Mouse (Mus musculus) Muller cell, postnatal 12 days (primary cell): ENCODE measurements around the gene Uggt2.

ENCODE experiments used
- DNase-seq: peaks from one replicate; pipeline ENCODE4 v3.0.0-alpha.2; 2015; ENCODE audit errors: inconsistent ontology term

The Uggt2 gene

DNA sequence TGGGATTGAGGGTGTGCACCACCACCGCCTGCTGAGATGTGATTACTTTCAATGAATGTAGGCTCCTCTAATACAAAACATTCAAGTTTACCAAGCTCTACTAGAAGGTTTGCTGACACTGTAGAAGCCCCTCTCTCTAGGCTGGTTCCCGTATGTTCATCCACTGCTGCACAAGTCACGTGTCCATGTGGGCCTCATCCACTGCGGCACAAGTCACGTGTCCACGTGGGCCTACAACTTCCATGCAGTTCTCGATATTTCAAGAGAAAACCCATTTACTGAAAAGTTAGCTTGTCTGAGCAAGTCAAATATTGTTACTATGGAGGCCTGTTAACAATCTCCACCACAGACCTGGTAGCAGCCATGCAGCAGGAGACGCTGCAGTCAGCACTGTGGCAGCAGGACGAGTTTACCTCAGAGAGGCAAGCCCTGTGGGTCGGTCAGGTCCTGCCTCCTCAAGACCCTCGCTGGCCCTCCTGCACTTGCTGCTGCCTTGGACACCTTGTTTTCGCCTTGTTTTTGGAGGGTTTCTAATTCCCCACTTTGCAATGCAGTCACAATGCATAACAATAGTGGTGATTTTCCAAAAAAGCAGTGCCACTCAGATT lies 62.0 kb downstream of the Uggt2 start:
- no peak for DNase-seq

- peak; percentile 76 for DNase-seq
These were observed 71.5 kb downstream of the Uggt2 start for GRCm38 (mm10) chr14:119027675-119028253.

- peak; percentile 31 for DNase-seq
These were observed 72.1 kb downstream of the Uggt2 start for GRCm38 (mm10) chr14:119027130-119027529.

DNA sequence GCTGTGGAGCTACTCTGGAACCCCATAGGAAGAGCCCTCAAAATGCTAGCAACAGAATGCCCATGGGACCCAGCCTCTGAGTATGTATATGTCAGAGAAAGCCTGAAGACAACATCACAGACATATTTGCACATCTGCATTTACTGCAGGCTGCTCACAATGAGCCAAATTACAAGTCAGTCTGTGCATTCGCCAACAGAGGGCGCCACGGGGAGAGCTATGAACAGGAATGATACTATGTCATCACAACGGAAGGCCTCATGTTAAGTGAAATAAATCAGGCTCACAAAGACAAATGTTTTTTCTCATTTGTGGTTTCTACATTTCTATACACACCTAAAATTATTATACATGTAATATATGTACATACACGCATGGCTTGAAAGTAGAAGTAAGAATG lies 73.3 kb downstream of the Uggt2 start:
- DNase-seq = peak; percentile 23

DNA sequence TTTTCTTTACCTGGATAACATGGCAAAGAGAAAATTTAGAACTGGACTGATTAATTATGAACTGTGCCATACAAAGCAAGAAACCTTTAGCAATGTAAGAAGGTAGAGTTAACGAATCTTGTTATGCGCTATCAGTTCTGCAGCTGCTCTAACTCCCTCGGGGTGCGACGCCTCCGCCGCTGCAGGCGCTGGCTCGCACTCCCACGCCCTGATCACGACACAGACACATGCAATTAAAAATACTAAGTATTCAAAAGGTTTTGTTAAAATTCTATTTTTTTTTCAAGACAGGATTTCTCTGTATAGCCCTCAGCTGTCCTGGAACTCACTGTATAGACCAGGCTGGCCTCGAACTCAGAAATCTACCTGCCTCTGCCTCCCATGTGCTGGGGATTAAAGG lies 85.7 kb downstream of the Uggt2 start:
- DNase-seq = no peak

GRCm38 (mm10) chr14:119012607-119013431 lies 86.4 kb downstream of the Uggt2 start:
- DNase-seq = peak; percentile 11

DNA sequence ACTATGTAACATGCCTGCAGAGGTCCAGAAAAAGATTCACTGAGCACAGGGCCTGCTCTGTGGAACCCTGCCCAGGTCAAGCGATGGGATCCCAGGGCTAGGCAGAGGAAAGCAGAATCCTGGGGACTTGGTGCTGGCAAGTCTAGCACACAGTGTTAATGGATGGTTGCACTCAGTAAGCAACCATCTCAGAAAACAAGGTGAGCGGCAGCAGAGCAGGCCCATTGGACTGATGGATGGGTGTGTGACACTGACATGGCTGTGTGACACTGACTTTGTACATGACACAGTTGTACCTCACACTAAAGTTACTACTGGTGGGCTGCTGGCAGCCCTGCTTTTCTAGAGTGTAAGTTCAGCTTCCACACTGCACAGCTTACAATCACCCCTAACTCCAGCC lies 89.7 kb downstream of the Uggt2 start:
- DNase-seq = no peak

- DNase-seq = no peak
These were observed 91.1 kb downstream of the Uggt2 start for GRCm38 (mm10) chr14:119008031-119008590.

GRCm38 (mm10) chr14:119007103-119007951 lies 91.9 kb downstream of the Uggt2 start:
- peak; percentile 98 for DNase-seq

DNA sequence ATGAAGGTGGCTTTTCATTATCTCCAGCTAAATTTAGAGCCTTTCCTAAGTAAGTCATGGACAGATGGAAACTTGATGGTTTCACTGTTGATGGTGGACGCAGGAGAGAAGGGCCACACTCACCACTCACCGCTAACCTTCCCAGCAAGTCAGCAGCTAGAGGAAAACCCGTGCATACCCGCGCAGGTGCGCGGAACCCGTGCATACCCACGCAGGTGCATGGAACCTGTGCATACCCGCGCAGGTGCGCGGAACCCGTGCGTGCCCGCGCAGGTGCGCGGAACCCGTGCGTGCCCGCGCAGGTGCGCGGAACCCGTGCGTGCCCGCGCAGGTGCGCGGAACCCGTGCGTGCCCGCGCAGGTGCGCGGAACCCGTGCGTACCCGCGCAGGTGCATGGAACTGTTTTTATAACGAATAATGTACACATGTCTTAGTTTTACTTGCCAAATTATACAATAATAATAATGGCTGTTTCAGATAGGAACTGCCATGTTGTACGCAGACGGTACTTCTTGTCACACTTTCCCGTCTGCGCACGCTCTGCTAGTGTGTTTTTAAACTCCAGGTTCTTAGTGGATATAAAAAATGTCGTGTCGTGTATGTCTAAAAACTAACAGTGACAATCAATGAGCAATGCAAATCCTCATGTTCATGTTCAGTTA lies 92.7 kb downstream of the Uggt2 start:
- DNase-seq = no peak

DNA sequence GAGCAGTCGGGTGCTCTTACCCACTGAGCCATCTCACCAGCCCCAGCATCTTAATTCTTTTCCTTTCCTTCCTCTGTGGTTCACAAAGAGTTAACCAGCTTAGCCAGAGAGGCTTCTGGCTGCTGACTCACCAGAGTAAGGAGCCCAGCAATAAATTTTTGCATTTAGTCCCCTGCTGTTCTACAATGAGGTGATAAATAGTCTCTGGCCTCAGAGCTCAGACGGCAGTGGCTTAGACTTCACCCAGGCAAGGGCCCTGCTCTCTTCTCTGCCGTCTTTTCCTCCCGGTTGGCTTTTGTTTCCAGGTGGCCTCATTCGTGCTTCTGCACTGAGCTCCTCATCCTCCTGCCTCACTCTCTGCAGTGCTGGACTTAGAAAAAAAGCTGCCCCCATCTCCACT lies 93.4 kb downstream of the Uggt2 start:
- peak; percentile 39 for DNase-seq

GRCm38 (mm10) chr14:119003320-119003719 lies 95.9 kb downstream of the Uggt2 start:
- DNase-seq = no peak

- no peak for DNase-seq
These were observed 103.9 kb downstream of the Uggt2 start for GRCm38 (mm10) chr14:118995226-118995925.

DNA sequence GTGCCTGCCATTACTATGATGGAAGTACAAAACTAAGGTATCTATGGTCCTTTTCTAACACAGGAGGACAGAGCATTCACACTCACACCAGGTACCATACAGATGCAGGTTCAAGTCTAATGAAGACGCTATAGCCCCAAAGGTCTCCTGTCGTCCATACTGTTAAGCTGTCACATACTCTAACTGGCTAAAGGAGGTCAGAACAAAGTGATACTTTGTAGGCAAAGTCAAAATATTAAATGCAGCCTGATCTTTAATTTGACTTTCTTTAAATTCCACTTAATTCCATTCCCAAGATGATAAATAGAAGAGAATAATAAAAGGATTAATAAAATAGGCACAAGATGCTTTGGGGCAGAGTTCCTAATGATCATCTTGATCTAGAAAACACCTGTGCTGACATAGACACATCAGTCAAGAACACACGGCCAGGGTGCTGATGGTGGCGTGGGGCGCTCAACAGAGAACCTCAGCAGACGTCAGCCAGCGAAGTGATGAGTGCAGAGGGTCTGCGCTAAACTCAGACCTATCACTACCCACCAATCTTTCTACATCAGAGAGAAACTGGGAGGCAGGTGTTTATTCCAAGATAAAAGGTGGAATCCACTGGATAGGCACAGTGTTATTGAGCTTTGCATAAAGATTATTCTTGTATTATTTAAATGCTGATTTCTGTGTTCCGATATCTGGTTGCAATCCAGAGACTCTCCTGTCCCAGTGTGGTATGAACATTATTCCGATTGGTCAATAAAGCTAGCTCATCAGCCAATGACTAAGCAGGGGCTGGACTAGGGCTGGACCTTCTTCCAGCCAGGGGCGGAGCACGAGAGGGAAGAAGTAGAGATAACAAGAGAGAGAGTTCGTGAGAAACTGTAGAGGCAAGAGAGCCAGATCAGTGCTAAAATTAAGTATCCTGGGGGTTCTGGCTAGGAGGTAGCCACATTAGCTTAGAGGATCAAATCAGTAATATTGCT lies 111.4 kb downstream of the Uggt2 start:
- DNase-seq = no peak

DNA sequence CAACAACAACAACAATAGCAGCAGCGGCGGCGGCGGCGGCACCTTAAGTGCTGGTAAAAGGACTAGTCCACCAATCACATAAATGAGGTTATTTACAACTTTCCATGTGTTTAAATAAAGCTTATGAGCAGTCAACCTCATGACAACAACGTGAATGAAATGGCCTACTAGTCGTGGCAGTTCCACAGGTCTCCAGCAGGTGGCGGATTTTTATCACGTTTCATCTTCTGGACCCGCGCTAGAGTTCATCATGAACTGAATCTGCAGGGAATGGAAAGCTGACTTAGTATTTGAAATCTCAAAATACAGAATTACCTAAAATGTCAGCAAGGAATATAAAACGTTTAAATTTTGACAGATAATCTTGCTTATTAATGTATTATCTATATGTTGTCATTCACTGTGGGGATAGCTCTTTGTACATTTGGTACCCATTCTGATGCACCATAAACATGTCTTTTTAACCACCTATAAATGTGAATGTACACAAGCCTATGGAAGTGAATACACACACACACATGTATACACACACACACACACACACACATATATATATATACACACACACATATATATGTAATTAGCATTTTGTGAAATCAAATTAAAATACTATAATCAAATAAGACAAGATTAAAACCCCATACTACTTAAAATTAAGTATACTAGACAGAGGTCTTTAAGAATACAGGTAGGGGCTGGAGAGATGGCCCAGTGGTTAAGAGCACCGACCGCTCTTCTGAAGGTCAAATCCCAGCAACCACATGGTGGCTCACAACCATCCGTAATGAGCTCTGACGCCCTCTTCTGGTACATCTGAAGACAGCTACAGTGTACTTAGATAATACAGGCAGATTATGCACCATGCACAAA lies 112.3 kb downstream of the Uggt2 start:
- peak; percentile 67 for DNase-seq

- DNase-seq = no peak
These were observed 115.1 kb downstream of the Uggt2 start for GRCm38 (mm10) chr14:118984161-118984560.

DNA sequence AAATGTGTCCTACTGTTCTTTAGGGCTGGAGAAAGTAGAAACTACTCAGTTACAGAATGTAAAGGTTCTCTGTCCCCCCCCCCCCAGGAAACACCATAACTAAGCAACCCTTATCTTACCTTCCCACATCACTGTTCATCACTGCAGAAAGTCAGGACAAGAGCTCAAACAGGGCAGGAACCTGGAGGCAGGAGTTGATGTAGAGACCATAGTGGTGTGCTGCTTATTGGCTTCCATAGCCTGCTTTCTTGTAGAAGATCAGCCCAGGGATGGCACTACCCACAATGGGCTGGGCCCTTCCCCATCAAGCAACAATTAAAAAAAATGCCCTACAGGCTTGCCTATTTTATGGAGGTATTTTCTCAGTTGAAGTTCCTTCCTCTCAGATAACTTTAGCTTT lies 115.8 kb downstream of the Uggt2 start:
- DNase-seq = no peak

DNA sequence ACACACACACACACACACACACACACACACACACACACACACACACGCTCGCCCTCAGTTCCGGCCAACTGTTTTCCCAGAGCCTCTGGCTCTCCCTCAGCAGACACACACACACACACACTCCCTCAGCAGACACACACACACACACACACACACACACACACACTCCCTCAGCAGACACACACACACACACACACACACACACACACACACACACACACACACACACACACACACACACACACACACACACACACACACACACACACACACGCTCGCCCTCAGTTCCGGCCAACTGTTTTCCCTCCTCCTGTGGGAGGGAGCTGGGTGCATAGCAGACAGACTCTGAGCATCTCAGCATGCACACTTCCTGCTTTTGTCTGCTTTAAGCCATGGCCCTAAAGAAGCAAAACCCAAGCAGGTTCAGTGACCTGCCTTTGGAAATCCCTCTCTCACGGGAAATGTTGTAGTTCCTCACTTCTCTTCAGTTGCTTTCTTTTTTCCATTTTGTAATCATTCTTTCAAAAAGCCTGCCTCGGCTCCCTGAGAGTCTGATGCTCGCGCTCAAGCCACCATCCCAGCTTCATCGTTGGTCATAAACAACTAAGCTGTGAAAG lies 116.7 kb downstream of the Uggt2 start:
- DNase-seq = peak; percentile 27
